Mouse (Mus musculus) megakaryocyte, embryonic 14.5 days (primary cell): ENCODE data around the gene Slc25a28.

Source experiments
- FLI1 ChIP-seq: IDR thresholded peaks from 2 replicates; pipeline ENCODE4 v1.6.1; 2012; ENCODE audit warnings: low read length, inconsistent platforms, mixed read lengths
- GATA1 ChIP-seq: IDR thresholded peaks from 3 replicates; pipeline ENCODE4 v1.6.1; 2012; ENCODE audit warnings: mixed read lengths, low read length, inconsistent platforms, borderline replicate concordance

DNA sequence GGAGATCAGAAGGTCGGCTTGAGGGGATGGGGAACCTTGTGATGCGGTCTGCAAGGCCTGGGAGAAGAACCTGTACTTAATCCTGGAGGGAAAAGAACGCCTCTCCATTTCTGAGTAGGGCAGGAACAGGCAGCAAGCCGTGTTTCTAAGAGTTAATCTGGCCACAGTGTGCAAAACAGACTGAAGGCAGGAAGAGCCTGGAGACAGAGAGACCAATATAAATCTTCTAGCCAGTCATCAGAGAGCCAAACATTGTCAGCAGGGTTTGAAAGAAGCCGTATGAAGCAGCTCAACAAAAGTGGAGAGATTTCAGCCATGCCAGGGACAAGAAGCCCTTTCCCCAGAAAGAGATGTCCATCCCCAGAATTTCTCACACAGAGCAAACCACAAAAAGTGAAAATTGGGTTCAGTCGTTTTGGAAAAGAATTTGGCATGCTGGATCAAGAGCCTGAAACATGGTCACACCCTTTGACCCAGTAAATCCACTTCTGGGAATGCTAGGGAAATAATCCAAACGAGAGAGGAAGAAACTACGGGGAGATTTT lies 23.4 kb downstream of the Slc25a28 start:
- no peak for TF ChIP-seq GATA1
- no peak for TF ChIP-seq FLI1
